Mouse (Mus musculus) forebrain, embryonic 14.5 days (tissue): Measurements from ENCODE around the gene Nosip. TPM values are rescaled to one million over a fixed set of nuclear protein-coding genes. Genes with fewer than 3 reads are reported as not detected.

ENCODE experiments used
- ATAC-seq: fragments of 200-750 bp; cut with Nextera tagmentation; 2 replicates; pipeline ENCODE4 v1.8.0; 2017; ENCODE audit warnings: mild to moderate bottlenecking, moderate library complexity
- DNase-seq: peaks from one replicate; pipeline ENCODE4 v3.0.0-alpha.2; 2015; ENCODE audit warnings: low spot score
- H3K27ac ChIP-seq: fragments of 300-500 bp; sonication (generic); 2 replicates; pipeline ENCODE4 v1.5.1; 2014; ENCODE audit warnings: low read depth, mild to moderate bottlenecking, control low read depth, low read length, moderate library complexity
- H3K27me3 ChIP-seq: fragments of 300-500 bp; sonication (generic); replicated peaks from 2 replicates; pipeline ENCODE4 v1.6.1; 2014; ENCODE audit warnings: low read length, control low read depth, mixed read lengths; ENCODE audit not compliant: control insufficient read depth, insufficient read depth
- H3K36me3 ChIP-seq: fragments of 300-500 bp; sonication (generic); 2 replicates; pipeline ENCODE4 v1.6.1; 2014; ENCODE audit warnings: low read length, control low read depth; ENCODE audit not compliant: control insufficient read depth, insufficient read depth
- H3K4me1 ChIP-seq: fragments of 300-500 bp; sonication (generic); 2 replicates; pipeline ENCODE4 v1.6.1; 2014; ENCODE audit warnings: antibody characterized with exemption, low read length, control low read depth; ENCODE audit not compliant: control insufficient read depth, insufficient read depth
- H3K4me2 ChIP-seq: fragments of 300-500 bp; sonication (generic); 2 replicates; pipeline ENCODE4 v1.6.1; 2014; ENCODE audit warnings: mild to moderate bottlenecking, control low read depth, low read length
- H3K4me3 ChIP-seq: fragments of 300-500 bp; sonication (generic); 2 replicates; pipeline ENCODE4 v1.5.1; 2014; ENCODE audit warnings: low read depth, low read length, control low read depth
- H3K9ac ChIP-seq: fragments of 300-500 bp; sonication (generic); 2 replicates; pipeline ENCODE4 v1.6.1; 2014; ENCODE audit warnings: mild to moderate bottlenecking, low read length, control low read depth, moderate library complexity
- H3K9me3 ChIP-seq: fragments of 300-500 bp; sonication (generic); replicated peaks from 2 replicates; pipeline ENCODE4 v1.6.1; 2016; ENCODE audit warnings: low read length, control low read depth, mixed read lengths; ENCODE audit not compliant: control insufficient read depth
- WGBS: fragments of 180-500 bp; shearing (Covaris S2); extraction: QIAGEN DNeasy Blood & Tissue Kit; methylation state at CpG from one replicate; pipeline ENCODE4 v1.1.7; 2014; 5-methylcytosine and 5-hydroxymethylcytosine counted together
- polyA plus RNA-seq: library from polyadenylated mRNA; unstranded; fragments of >200 nt; fragmentation: Nextera tagmentation; extraction: Ambion mirVana; gene quantifications from 2 replicates; pipeline ENCODE4 v1.2.1, GENCODE M21; 2014

Nosip gene
- polyA plus RNA-seq, 1 experiment from 2014 or later: 71.8 TPM

DNA sequence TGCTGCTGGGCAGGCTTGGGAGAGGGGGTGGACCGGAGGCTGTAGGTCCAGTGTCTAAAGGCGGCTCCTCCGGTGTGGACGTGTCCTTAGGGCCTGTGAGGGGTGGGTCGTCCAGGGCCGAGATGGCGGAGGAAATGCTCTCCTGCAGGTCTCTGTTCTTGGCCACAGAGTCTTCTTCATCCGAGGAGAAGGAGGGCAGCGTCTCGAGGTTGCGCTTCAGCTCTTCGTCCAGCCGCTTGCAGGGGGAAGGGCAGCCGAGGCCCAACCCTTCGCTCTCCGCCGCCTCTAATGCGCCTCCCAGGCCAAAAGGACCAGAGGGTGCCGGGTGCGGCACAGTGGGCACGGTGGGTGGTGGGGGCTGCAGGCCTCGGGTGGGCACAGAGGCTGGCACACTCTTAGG is 16.5 kb upstream of the Nosip start:
- Histone ChIP-seq H3K4me3 (no peak overlapping the region), H3K4me1 (no peaks in the 10 kb centered on the region), H3K9ac (no peak overlapping the region), H3K9me3 (no peaks in the 10 kb centered on the region), H3K4me2 (no peak overlapping the region), H3K36me3 (peaks cover 100% of the 10 kb centered on the region), H3K27ac (no peak overlapping the region), H3K27me3 (no peaks in the 10 kb centered on the region)
- ATAC-seq: no peak
- no peak for DNase-seq
- 92% methylated on average over 22 of the region's 22 CpGs for WGBS

DNA sequence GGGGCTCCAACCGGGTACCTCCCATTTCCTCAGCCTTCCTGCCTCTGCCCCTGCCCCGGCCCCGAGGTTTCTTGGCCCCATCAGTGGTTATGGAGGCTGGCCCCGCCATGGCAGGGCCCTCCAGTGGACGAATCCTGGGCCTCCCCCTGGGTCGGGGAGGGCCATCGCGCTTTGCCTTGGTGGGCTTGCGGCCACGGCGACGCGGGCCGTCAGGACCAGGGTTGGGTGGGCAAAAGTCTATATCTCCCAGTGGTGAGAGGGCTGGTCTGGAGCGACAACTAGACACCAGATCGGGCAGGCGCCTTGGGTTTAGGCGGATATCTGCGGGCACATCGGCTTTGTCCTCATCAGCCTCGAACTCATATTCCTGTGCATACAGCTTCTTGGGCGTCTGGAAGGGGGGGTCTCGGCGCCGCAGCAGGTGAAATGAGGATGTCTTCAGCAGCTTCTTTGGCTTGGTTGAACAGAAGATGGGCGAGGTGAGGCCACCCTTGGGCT is 15.3 kb upstream of the Nosip start:
- no peaks in the 10 kb centered on the region for H3K9me3 ChIP-seq
- WGBS: 97% methylated on average over 26 of the region's 26 CpGs

DNA sequence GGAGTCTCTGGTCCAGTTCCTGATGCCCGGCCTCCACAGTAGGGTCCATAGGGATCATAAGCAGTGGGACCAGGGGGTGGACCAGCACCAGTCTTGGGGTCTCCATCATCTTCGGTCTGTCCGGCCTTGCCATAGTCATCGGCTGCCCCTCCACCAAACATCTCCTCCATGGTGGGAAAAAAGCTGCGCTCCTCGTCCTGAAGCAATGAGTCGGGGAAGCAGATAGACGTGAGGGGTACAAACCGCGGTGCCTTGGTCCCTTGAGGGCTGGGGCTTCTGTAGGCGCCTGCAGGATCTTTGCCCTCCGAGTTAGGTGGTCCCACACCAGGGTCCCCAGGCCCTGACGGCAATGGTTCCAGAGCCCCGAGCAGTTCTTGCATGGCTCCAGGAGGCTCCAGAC is 14.7 kb upstream of the Nosip start:
- Histone ChIP-seq H3K9ac (no peak overlapping the region), H3K9me3 (no peaks in the 10 kb centered on the region), H3K27ac (no peak overlapping the region), H3K27me3 (no peaks in the 10 kb centered on the region), H3K36me3 (peaks cover 82% of the 10 kb centered on the region), H3K4me2 (no peak overlapping the region), H3K4me1 (peaks cover 8% of the 10 kb centered on the region), H3K4me3 (no peak overlapping the region)
- WGBS: 96% methylated on average over 14 of the region's 14 CpGs
- DNase-seq (no peak), ATAC-seq (no peak)

More for the DNA sequence above, 15.3 kb upstream of the Nosip start:
- Histone ChIP-seq H3K27me3 (no peaks in the 10 kb centered on the region), H3K36me3 (peaks cover 88% of the 10 kb centered on the region), H3K4me2 (no peak overlapping the region), H3K4me3 (no peak overlapping the region), H3K27ac (no peak overlapping the region), H3K4me1 (peaks cover 8% of the 10 kb centered on the region), H3K9ac (no peak overlapping the region)
- no peak for ATAC-seq
- DNase-seq: no peak

- Histone ChIP-seq H3K4me2 (no peak overlapping the region), H3K27ac (no peak overlapping the region), H3K4me1 (peaks cover 8% of the 10 kb centered on the region), H3K27me3 (no peaks in the 10 kb centered on the region), H3K9me3 (no peaks in the 10 kb centered on the region), H3K4me3 (no peak overlapping the region), H3K36me3 (peaks cover 75% of the 10 kb centered on the region), H3K9ac (no peak overlapping the region)
- ATAC-seq: no peak
- no peak for DNase-seq
- 92% methylated on average over 35 of the region's 38 CpGs for WGBS
These were observed 14.0 kb upstream of the Nosip start for GRCm38 (mm10) chr7:45048001-45048890.

- peaks cover 66% of the 10 kb centered on the region for H3K36me3 ChIP-seq
- H3K27ac ChIP-seq: no peak overlapping the region
- no peak overlapping the region for H3K4me3 ChIP-seq
- H3K9me3 ChIP-seq: no peaks in the 10 kb centered on the region
- DNase-seq (no peak), ATAC-seq (no peak)
- no peaks in the 10 kb centered on the region for H3K27me3 ChIP-seq
- H3K4me2 ChIP-seq: no peak overlapping the region
- no peak overlapping the region for H3K9ac ChIP-seq
- WGBS: 93% methylated on average over 23 of the region's 23 CpGs
- peaks cover 8% of the 10 kb centered on the region for H3K4me1 ChIP-seq
These were observed 13.1 kb upstream of the Nosip start for GRCm38 (mm10) chr7:45048923-45049657.

DNA sequence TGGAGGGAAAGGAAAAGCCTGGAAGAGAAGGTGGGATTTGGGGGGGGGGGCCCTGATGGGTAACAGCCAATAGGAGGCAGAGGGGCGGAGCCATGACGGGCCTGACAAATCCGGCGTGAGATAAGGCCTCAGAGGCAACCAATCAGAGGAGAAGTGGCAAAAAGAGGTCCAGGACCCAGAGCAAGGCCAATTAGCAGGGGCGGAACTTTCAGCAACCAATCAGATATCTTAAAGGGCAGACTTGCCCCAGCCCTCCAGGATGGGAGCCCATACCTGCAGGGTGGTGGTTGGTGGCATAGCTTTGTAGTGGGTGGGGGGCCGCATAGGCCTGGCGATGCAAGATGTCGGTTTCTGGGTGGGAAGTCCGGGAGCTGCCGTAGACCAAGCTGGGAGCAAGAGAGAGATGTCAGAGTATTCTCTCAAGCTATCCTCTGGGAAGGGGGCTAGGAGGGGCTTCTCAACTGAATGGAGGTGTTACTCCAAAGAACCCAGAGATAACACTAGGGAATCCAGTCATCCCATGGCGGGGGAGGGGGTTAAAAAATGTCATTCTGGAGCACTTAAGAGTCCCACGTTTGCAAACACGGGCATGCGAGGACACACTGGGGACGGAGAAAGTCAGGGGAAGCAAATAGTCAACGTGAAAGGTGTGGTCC is 11.2 kb upstream of the Nosip start:
- WGBS: under 1% methylated on average over 16 of the region's 16 CpGs
- Histone ChIP-seq H3K4me1 (peaks cover 8% of the 10 kb centered on the region), H3K36me3 (peaks cover 47% of the 10 kb centered on the region), H3K27ac (peak overlapping the region; percentile 99), H3K9me3 (no peaks in the 10 kb centered on the region), H3K4me3 (peak overlapping the region; percentile 78), H3K27me3 (no peaks in the 10 kb centered on the region), H3K4me2 (peak overlapping the region; percentile 90), H3K9ac (peak overlapping the region; percentile 76)
- DNase-seq (peak; percentile 97), ATAC-seq (peak; percentile 58)

DNA sequence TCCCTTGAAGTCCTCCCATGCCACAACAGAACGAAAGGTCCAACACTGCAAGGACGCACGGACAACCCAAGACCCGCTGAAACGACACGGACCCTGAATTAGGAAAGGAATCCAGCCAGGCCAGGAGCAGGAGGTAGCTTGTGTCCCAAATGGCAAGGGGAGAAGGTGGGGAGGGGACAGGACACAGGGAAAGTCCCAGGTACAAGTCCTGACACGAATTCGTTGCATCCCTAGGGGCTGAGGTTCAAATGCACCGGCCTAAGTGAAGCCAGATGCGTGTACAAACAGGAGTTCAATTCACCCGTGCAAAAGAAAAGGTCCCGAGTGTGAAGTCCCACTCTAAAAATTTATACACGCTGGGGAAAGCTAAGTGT is 10.6 kb upstream of the Nosip start:
- Histone ChIP-seq H3K4me2 (peak overlapping the region; percentile 90), H3K27ac (peak overlapping the region; percentile 99), H3K4me3 (peak overlapping the region; percentile 78), H3K4me1 (peaks cover 8% of the 10 kb centered on the region), H3K9ac (peak overlapping the region; percentile 76), H3K36me3 (peaks cover 41% of the 10 kb centered on the region), H3K9me3 (no peaks in the 10 kb centered on the region), H3K27me3 (no peaks in the 10 kb centered on the region)
- 1% methylated on average over 13 of the region's 13 CpGs for WGBS
- DNase-seq (no peak), ATAC-seq (no peak)

GRCm38 (mm10) chr7:45052181-45052861 is 9.9 kb upstream of the Nosip start:
- Histone ChIP-seq H3K4me1 (peaks cover 8% of the 10 kb centered on the region), H3K4me3 (peak overlapping the region; percentile 78), H3K9ac (peak overlapping the region; percentile 76), H3K4me2 (peak overlapping the region; percentile 90), H3K27ac (peak overlapping the region; percentile 99), H3K27me3 (no peaks in the 10 kb centered on the region), H3K9me3 (no peaks in the 10 kb centered on the region), H3K36me3 (peaks cover 34% of the 10 kb centered on the region)
- WGBS: 0% methylated on average over 38 of the region's 38 CpGs
- DNase-seq: no peak
- no peak for ATAC-seq
